In genomic region chr19:6240136-6240535, GRCm38 (mm10) we compare ENCODE assay signal across 19 mouse cellular contexts. TPM values are rescaled to one million over a fixed set of nuclear protein-coding genes. Genes with fewer than 3 reads are reported as not detected.
DNase-seq lines count a peak whose midpoint lies in the region; ATAC-seq and TF ChIP-seq lines count a peak whose summit lies in the region.
"Had no signal": no experiment of that assay in that cellular context is flagged by ENCODE, and none has a peak within 500 bp of the region (broad histone marks: within the 10 kb centered on the region; RNA-seq: fewer than 3 reads in every experiment).

No protein-coding gene starts in this region.

- peaks cover 13% of the 10 kb centered on the region for H3K4me1 ChIP-seq in cerebellum, adult 2 months (ENCODE audit: control insufficient read depth, insufficient read depth, low read length)
- peaks cover 82% of the 10 kb centered on the region for H3K4me1 ChIP-seq in E14TG2a.4 (replicated peaks; ENCODE audit: low read depth, low read length)
- peaks cover 71% of the 10 kb centered on the region for H3K4me1 ChIP-seq in liver, embryonic 13.5 days (replicated peaks)

- TF ChIP-seq POLR2A in cerebellum, adult 2 months (IDR thresholded peaks at IDR 0.05; ENCODE audit: borderline replicate concordance, insufficient read depth, low read length) = no peak

- ATAC-seq in liver, embryonic 13.5 days (ENCODE audit: low read depth) = peak; percentile 51
- ATAC-seq: midbrain, embryonic 16.5 days had no signal

- no peak overlapping the region for H3K27ac ChIP-seq in cerebellum, adult 2 months (ENCODE audit: insufficient read depth, low read length)
- H3K27ac ChIP-seq in liver, embryonic 13.5 days = peak overlapping the region; percentile 94

- DNase-seq in cerebellum, adult 9-11 months = peak; percentile 37
- no peak for DNase-seq in cerebellum, adult 2 months
- peak; percentile 46 for DNase-seq in c-Kit-positive CD71-positive TER-119-negative erythroid progenitor cells, embryonic 14.5 days (ENCODE audit: low read depth)
- peak; percentile 60 for DNase-seq in liver, embryonic 13.5 days
- DNase-seq in adrenal gland, adult 8-10 months = no peak
- no peak for DNase-seq in retina, postnatal 1 day
- no peak for DNase-seq in layer of hippocampus, postnatal 36 days
- DNase-seq: heart, postnatal 10 days; right cerebral cortex, postnatal 4 days had no signal

- WGBS in cerebellum, adult 2 months = 77% methylated on average over 1 of the region's 1 CpGs
- WGBS in liver, embryonic 13.5 days (ENCODE audit: insufficient replicate concordance) = 15% methylated on average over 1 of the region's 1 CpGs

- no peak overlapping the region for H3K4me3 ChIP-seq in cerebellum, adult 2 months (replicated peaks; ENCODE audit: insufficient read depth, low read depth, low read length)
- peak overlapping the region; percentile 61 for H3K4me3 ChIP-seq in E14TG2a.4 (replicated peaks; ENCODE audit: low read length)
- H3K4me3 ChIP-seq in liver, embryonic 13.5 days (replicated peaks) = peak overlapping the region; percentile 41; the same call in 1 of the 2 replicates
- H3K4me3 ChIP-seq: layer of hippocampus, adult 2 months had no signal

- TF ChIP-seq CTCF in cerebellum, adult 2 months (IDR thresholded peaks at IDR 0.05; ENCODE audit: borderline replicate concordance, insufficient read depth, low read depth, low read length) = no peak
- no peak for TF ChIP-seq CTCF in E14TG2a.4 (conservative IDR thresholded peaks at IDR 0.05; ENCODE audit: low read length)

- H3K4me2 ChIP-seq in liver, embryonic 13.5 days = peak overlapping the region; percentile 53

- no peaks in the 10 kb centered on the region for H3K27me3 ChIP-seq in cerebellum, adult 2 months (ENCODE audit: control insufficient read depth, insufficient read depth, low read length)
- no peaks in the 10 kb centered on the region for H3K27me3 ChIP-seq in E14TG2a.4 (ENCODE audit: insufficient read depth, low read length)
- no peaks in the 10 kb centered on the region for H3K27me3 ChIP-seq in liver, embryonic 13.5 days
- H3K27me3 ChIP-seq: embryonic facial prominence, embryonic 15.5 days; hindbrain, embryonic 15.5 days; kidney, embryonic 15.5 days had no signal

- H3K9me3 ChIP-seq in E14TG2a.4 (ENCODE audit: low read length) = no peaks in the 10 kb centered on the region
- H3K9me3 ChIP-seq in liver, embryonic 13.5 days (replicated peaks) = no peaks in the 10 kb centered on the region
- H3K9me3 ChIP-seq: embryonic facial prominence, embryonic 15.5 days; hindbrain, embryonic 15.5 days; kidney, embryonic 15.5 days had no signal

- H3K36me3 ChIP-seq in E14TG2a.4 (ENCODE audit: insufficient read depth, low read length) = peaks cover 22% of the 10 kb centered on the region
- peaks cover 15% of the 10 kb centered on the region for H3K36me3 ChIP-seq in liver, embryonic 13.5 days

- peak overlapping the region; percentile 62 for H3K9ac ChIP-seq in liver, embryonic 13.5 days
- H3K9ac ChIP-seq: embryonic facial prominence, embryonic 15.5 days; hindbrain, embryonic 15.5 days; kidney, embryonic 15.5 days had no signal

RNA-seq across cellular contexts. Expression of gene Atg2a, which starts 1.3 kb away (rescaled TPM):
- 40.8 and 41.1 TPM in 2 replicates for polyA plus RNA-seq in cerebellum, adult 2 months (2012; rRNA removed)
- polyA plus RNA-seq in liver, embryonic 13.5 days (2015; fragmentation: Nextera tagmentation; extraction: Ambion mirVana) = 4.1 and 4.8 TPM in 2 replicates
- 10 to 100 TPM; 38.6 to 57.9 (median 48.3) TPM for total RNA-seq in adrenal gland, adult 8-10 months (2022)
- total RNA-seq in layer of hippocampus, postnatal 36 days (2021) = 10 to 100 TPM; 31.3 to 34.0 TPM

RNA-seq across cellular contexts. Expression of gene Ppp2r5b, which starts 4.5 kb away (rescaled TPM):
- polyA plus RNA-seq in cerebellum, adult 2 months (2012; rRNA removed) = 243 and 258 TPM in 2 replicates
- polyA plus RNA-seq in liver, embryonic 13.5 days (2015; fragmentation: Nextera tagmentation; extraction: Ambion mirVana) = 3.5 and 4.9 TPM in 2 replicates
- 100 to 1,000 TPM; 103 to 160 (median 124) TPM for total RNA-seq in adrenal gland, adult 8-10 months (2022)
- 100 to 1,000 TPM; 135 to 137 TPM for total RNA-seq in layer of hippocampus, postnatal 36 days (2021)

RNA-seq across cellular contexts. Expression of gene Gpha2, which starts 14.0 kb away (rescaled TPM):
- 0.21 TPM in 1 of 2 replicates, not detected in the other for polyA plus RNA-seq in cerebellum, adult 2 months (2012; rRNA removed)
- 0.17 TPM in 1 of 2 replicates, not detected in the other for polyA plus RNA-seq in liver, embryonic 13.5 days (2015; fragmentation: Nextera tagmentation; extraction: Ambion mirVana)
- 10 to 100 TPM; 23.4 to 37.6 (median 29.4) TPM for total RNA-seq in adrenal gland, adult 8-10 months (2022)
- total RNA-seq in layer of hippocampus, postnatal 36 days (2021) = not detected
- total RNA-seq: heart, postnatal 10 days; layer of hippocampus, adult 2 months; left cerebral cortex, postnatal 10 days had no signal
- polyA plus RNA-seq: hindbrain, embryonic 15.5 days; liver, adult 2 months; midbrain, embryonic 16.5 days had no signal

RNA-seq across cellular contexts. Expression of gene Ehd1, which starts 36.4 kb away (rescaled TPM):
- polyA plus RNA-seq in cerebellum, adult 2 months (2012; rRNA removed) = 168 and 220 TPM in 2 replicates
- polyA plus RNA-seq in liver, embryonic 13.5 days (2015; fragmentation: Nextera tagmentation; extraction: Ambion mirVana) = 68.8 and 72.6 TPM in 2 replicates
- 100 to 1,000 TPM in 3 of 4 experiments, 10 to 100 TPM in 1; 90.8 to 130 (median 118) TPM for total RNA-seq in adrenal gland, adult 8-10 months (2022)
- 10 to 100 TPM; 72.8 to 82.2 TPM for total RNA-seq in layer of hippocampus, postnatal 36 days (2021)

RNA-seq across cellular contexts. Expression of gene Majin, which starts 55.9 kb away (rescaled TPM):
- polyA plus RNA-seq in cerebellum, adult 2 months (2012; rRNA removed) = 0.08 TPM in 2 replicates
- polyA plus RNA-seq in liver, embryonic 13.5 days (2015; fragmentation: Nextera tagmentation; extraction: Ambion mirVana) = not detected in 2 replicates
- total RNA-seq in adrenal gland, adult 8-10 months (2022) = 1 to 10 TPM; 2.0 to 4.4 (median 3.5) TPM
- not detected for total RNA-seq in layer of hippocampus, postnatal 36 days (2021)
- total RNA-seq: heart, postnatal 10 days; layer of hippocampus, adult 2 months; left cerebral cortex, postnatal 10 days; liver, adult 2 months had no signal
- polyA plus RNA-seq: brain, embryonic 14.5 days; hindbrain, embryonic 15.5 days; kidney, embryonic 15.5 days; liver, adult 2 months; midbrain, embryonic 16.5 days; neural tube, embryonic 11.5 days had no signal

Comparison
In these comparisons a context has a peak if more than half of its experiments do, and no peak if none do; other contexts are left out.
1. DNase-seq: peak in cerebellum, adult 9-11 months (single experiment), c-Kit-positive CD71-positive TER-119-negative erythroid progenitor cells, embryonic 14.5 days (single experiment) and liver, embryonic 13.5 days (single experiment); none in cerebellum, adult 2 months (0 of 2), adrenal gland, adult 8-10 months (single experiment), retina, postnatal 1 day (single experiment) and layer of hippocampus, postnatal 36 days (0 of 2).
2. RNA of gene Gpha2, which starts 14.0 kb away (total RNA-seq): 23.4 to 37.6 TPM in adrenal gland, adult 8-10 months; not detected in layer of hippocampus, postnatal 36 days; every median in the first group is over 10 times any median in the second.